Mouse (Mus musculus) midbrain, embryonic 11.5 days (tissue): Measurements from ENCODE around the gene Olfr1062. TPM values are rescaled to one million over a fixed set of nuclear protein-coding genes. Genes with fewer than 3 reads are reported as not detected.
"Not testable (repeated sequence)": the region's sequence is repeated elsewhere in the genome, so short reads cannot be mapped to it uniquely, and the experiment has no call there.

Source experiments
- ATAC-seq: fragments of 200-750 bp; cut with Nextera tagmentation; 2 replicates; pipeline ENCODE4 v1.8.0; 2017; ENCODE audit warnings: moderate TSS enrichment, moderate library complexity; ENCODE audit not compliant: low FRiP score
- DNase-seq: peaks from one replicate; pipeline ENCODE4 v3.0.0; 2015; ENCODE audit warnings: low spot score; ENCODE audit errors: missing footprints
- H3K27ac ChIP-seq: fragments of 300-500 bp; sonication (generic); 2 replicates; pipeline ENCODE4 v1.5.1; 2014; ENCODE audit warnings: low read depth, low read length
- H3K27me3 ChIP-seq: fragments of 300-500 bp; sonication (generic); 2 replicates; pipeline ENCODE4 v1.6.1; 2014; ENCODE audit warnings: mild to moderate bottlenecking, low read length, moderate library complexity, mixed read lengths; ENCODE audit not compliant: control insufficient read depth, insufficient read depth
- H3K36me3 ChIP-seq: fragments of 300-500 bp; sonication (generic); 2 replicates; pipeline ENCODE4 v1.6.1; 2014; ENCODE audit warnings: mild to moderate bottlenecking, low read length, moderate library complexity, mixed read lengths; ENCODE audit not compliant: control insufficient read depth, insufficient read depth
- H3K4me1 ChIP-seq: fragments of 300-500 bp; sonication (generic); 2 replicates; pipeline ENCODE4 v1.6.1; 2014; ENCODE audit warnings: low read length; ENCODE audit not compliant: control insufficient read depth, insufficient read depth
- H3K4me2 ChIP-seq: fragments of 300-500 bp; sonication (generic); 2 replicates; pipeline ENCODE4 v1.6.1; 2014; ENCODE audit warnings: mild to moderate bottlenecking, moderate library complexity
- H3K4me3 ChIP-seq: fragments of 300-500 bp; sonication (generic); 2 replicates; pipeline ENCODE4 v1.5.1; 2014; ENCODE audit warnings: low read depth, low read length
- H3K9ac ChIP-seq: fragments of 300-500 bp; sonication (generic); 2 replicates; pipeline ENCODE4 v1.6.1; 2014; ENCODE audit warnings: low read length
- H3K9me3 ChIP-seq: fragments of 300-500 bp; sonication (generic); 2 replicates; pipeline ENCODE4 v1.6.1; 2016; ENCODE audit warnings: low read length; ENCODE audit not compliant: control insufficient read depth
- polyA plus RNA-seq: library from polyadenylated mRNA; unstranded; fragments of >200 nt; fragmentation: Nextera tagmentation; extraction: Ambion mirVana; gene quantifications from 2 replicates; pipeline ENCODE4 v1.2.1, GENCODE M21; 2014

Olfr1062 gene
- polyA plus RNA-seq, 1 experiment from 2014 or later = not detected

GRCm38 (mm10) chr2:86388461-86388860 is 38.1 kb downstream of the Olfr1062 start, which contains the start of gene Olfr1058:
Gene Olfr1058 (minus strand): TSS chr2:86388561.
- H3K36me3 ChIP-seq, H3K9ac ChIP-seq, H3K4me3 ChIP-seq, DNase-seq, H3K27me3 ChIP-seq, H3K9me3 ChIP-seq, H3K27ac ChIP-seq, H3K4me1 ChIP-seq, ATAC-seq, H3K4me2 ChIP-seq: not testable (repeated sequence)

GRCm38 (mm10) chr2:86378293-86378692 is 48.3 kb downstream of the Olfr1062 start, which contains the start of gene Olfr1057:
Gene Olfr1057 (minus strand): TSS chr2:86378393.
- Histone ChIP-seq H3K4me1 (no peaks in the 10 kb centered on the region), H3K4me2 (no peak within 1 kb of the TSS), H3K4me3 (no peak within 1 kb of the TSS), H3K27ac (no peak within 1 kb of the TSS), H3K36me3 (no peaks in the 10 kb centered on the region), H3K9ac (no peak within 1 kb of the TSS), H3K27me3 (no peaks in the 10 kb centered on the region), H3K9me3 (no peaks in the 10 kb centered on the region)
- ATAC-seq (no peak), DNase-seq (no peak)

Other genes with a start within 250 kb of the Olfr1062 start
- gene Olfr1044, start 248.9 kb downstream of the Olfr1062 start, polyA plus RNA-seq = not detected in 2 replicates
- not detected in 2 replicates for gene Olfr52, start 241.1 kb downstream of the Olfr1062 start, polyA plus RNA-seq
- not detected in 2 replicates for gene Olfr1045, start 223.7 kb downstream of the Olfr1062 start, polyA plus RNA-seq
- gene Olfr1046, start 207.4 kb downstream of the Olfr1062 start, polyA plus RNA-seq = not detected in 2 replicates
- gene Olfr1047, start 195.3 kb downstream of the Olfr1062 start, polyA plus RNA-seq = not detected in 2 replicates
- gene Olfr1048, start 186.5 kb downstream of the Olfr1062 start, polyA plus RNA-seq = not detected in 2 replicates
- not detected in 2 replicates for gene Olfr1049, start 168.4 kb downstream of the Olfr1062 start, polyA plus RNA-seq
- not detected in 2 replicates for gene Olfr1051, start 147.7 kb downstream of the Olfr1062 start, polyA plus RNA-seq
- gene Olfr1052, start 134.3 kb downstream of the Olfr1062 start, polyA plus RNA-seq = not detected in 2 replicates
- gene Olfr1053, start 111.5 kb downstream of the Olfr1062 start, polyA plus RNA-seq = not detected in 2 replicates
- not detected in 2 replicates for gene Olfr1054, start 91.3 kb downstream of the Olfr1062 start, polyA plus RNA-seq
- not detected in 2 replicates for gene Olfr1055, start 76.5 kb downstream of the Olfr1062 start, polyA plus RNA-seq
- not detected in 2 replicates for gene Olfr1056, start 64.3 kb downstream of the Olfr1062 start, polyA plus RNA-seq
- gene Olfr1057, start 48.4 kb downstream of the Olfr1062 start, polyA plus RNA-seq = not detected in 2 replicates
- gene Olfr1058, start 38.2 kb downstream of the Olfr1062 start, polyA plus RNA-seq = not detected in 2 replicates
- not detected in 2 replicates for gene Olfr1061, start 12.7 kb downstream of the Olfr1062 start, polyA plus RNA-seq
- not detected in 2 replicates for gene Olfr1065, start 23.8 kb upstream of the Olfr1062 start, polyA plus RNA-seq
- not detected in 2 replicates for gene Olfr1066, start 29.5 kb upstream of the Olfr1062 start, polyA plus RNA-seq
- not detected in 2 replicates for gene Olfr228, start 60.6 kb upstream of the Olfr1062 start, polyA plus RNA-seq
- gene Olfr1076, start 81.7 kb upstream of the Olfr1062 start, polyA plus RNA-seq = not detected in 2 replicates
- gene Olfr1079, start 115.7 kb upstream of the Olfr1062 start, polyA plus RNA-seq = not detected in 2 replicates
- gene Olfr1080, start 131.5 kb upstream of the Olfr1062 start, polyA plus RNA-seq = not detected in 2 replicates
- not detected in 2 replicates for gene Olfr1082, start 172.2 kb upstream of the Olfr1062 start, polyA plus RNA-seq
- not detected in 2 replicates for gene Olfr1084, start 213.0 kb upstream of the Olfr1062 start, polyA plus RNA-seq
- gene Olfr1085, start 235.3 kb upstream of the Olfr1062 start, polyA plus RNA-seq = not detected in 2 replicates